Mouse (Mus musculus) forebrain, embryonic 16.5 days (tissue): ENCODE measurements around the gene Aff3. TPM values are rescaled to one million over a fixed set of nuclear protein-coding genes. Genes with fewer than 3 reads are reported as not detected.
A peak's percentile ranks its signal among the peaks of the same experiment; 100 is the strongest.

Experiments used
- ATAC-seq: fragments of 200-750 bp; cut with Nextera tagmentation; 2 replicates; pipeline ENCODE4 v1.8.0; 2017; ENCODE audit warnings: mild to moderate bottlenecking, moderate library complexity
- H3K27ac ChIP-seq: fragments of 300-500 bp; sonication (generic); 2 replicates; pipeline ENCODE4 v1.5.1; 2014; ENCODE audit warnings: low read length, control low read depth
- H3K27me3 ChIP-seq: fragments of 300-500 bp; sonication (generic); replicated peaks from 2 replicates; pipeline ENCODE4 v1.6.1; 2014; ENCODE audit warnings: low read length; ENCODE audit not compliant: control insufficient read depth, insufficient read depth
- H3K36me3 ChIP-seq: fragments of 300-500 bp; sonication (generic); 2 replicates; pipeline ENCODE4 v1.6.1; 2014; ENCODE audit not compliant: control insufficient read depth, insufficient read depth
- H3K4me1 ChIP-seq: fragments of 300-500 bp; sonication (generic); replicated peaks from 2 replicates; pipeline ENCODE4 v1.6.1; 2014; ENCODE audit warnings: low read length; ENCODE audit not compliant: control insufficient read depth, insufficient read depth
- H3K4me2 ChIP-seq: fragments of 300-500 bp; sonication (generic); 2 replicates; pipeline ENCODE4 v1.6.1; 2014; ENCODE audit warnings: mild to moderate bottlenecking, low read length, control low read depth
- H3K4me3 ChIP-seq: fragments of 300-500 bp; sonication (generic); replicated peaks from 2 replicates; pipeline ENCODE4 v1.5.1; 2014; ENCODE audit warnings: mild to moderate bottlenecking, low read length, control low read depth
- H3K9ac ChIP-seq: fragments of 300-500 bp; sonication (generic); replicated peaks from 2 replicates; pipeline ENCODE4 v1.6.1; 2014; ENCODE audit warnings: low read depth, low read length, control low read depth
- H3K9me3 ChIP-seq: fragments of 300-500 bp; sonication (generic); 2 replicates; pipeline ENCODE4 v1.6.1; 2016; ENCODE audit warnings: low read length; ENCODE audit not compliant: control insufficient read depth
- WGBS: fragments of 180-500 bp; shearing (Covaris S2); extraction: QIAGEN DNeasy Blood & Tissue Kit; methylation state at CpG from one replicate; pipeline ENCODE4 v1.1.7; 2014; 5-methylcytosine and 5-hydroxymethylcytosine counted together
- polyA plus RNA-seq: library from polyadenylated mRNA; unstranded; fragments of >200 nt; fragmentation: Nextera tagmentation; extraction: Ambion mirVana; gene quantifications from 2 replicates; pipeline ENCODE4 v1.2.1, GENCODE M21; 2015

The Aff3 gene
- polyA plus RNA-seq, 1 experiment from 2014 or later: 16.9 TPM

- no peak for ATAC-seq
- WGBS: 17% methylated on average over 3 of the region's 3 CpGs
- H3K27me3 ChIP-seq: no peaks in the 10 kb centered on the region
Observed at GRCm38 (mm10) chr1:38298291-38298690, 366.5 kb downstream of the Aff3 start.

DNA sequence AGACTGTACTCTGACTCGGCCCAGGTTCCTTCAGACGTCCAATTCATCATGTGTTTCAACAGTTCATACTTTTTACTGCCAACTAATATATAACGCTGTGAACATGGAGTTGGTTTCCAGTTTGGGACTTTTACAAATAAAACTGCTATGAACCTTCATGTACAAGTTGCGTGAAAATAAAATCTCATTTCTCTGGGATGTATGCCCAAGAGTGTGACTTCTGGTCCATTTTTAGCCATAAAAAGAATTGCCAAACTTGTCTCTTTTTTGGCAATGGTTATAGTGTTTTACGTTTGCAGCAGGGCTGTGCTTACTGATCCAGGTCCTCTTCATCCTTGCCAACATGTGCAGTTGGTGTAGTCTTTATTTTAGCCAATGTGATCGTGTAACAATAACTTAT is 369.8 kb downstream of the Aff3 start:
- Histone ChIP-seq H3K9me3 (no peaks in the 10 kb centered on the region), H3K4me3 (no peak overlapping the region), H3K27ac (no peak overlapping the region), H3K27me3 (no peaks in the 10 kb centered on the region), H3K4me2 (no peak overlapping the region), H3K9ac (no peak overlapping the region), H3K4me1 (peaks cover 5% of the 10 kb centered on the region), H3K36me3 (no peaks in the 10 kb centered on the region)
- no peak for ATAC-seq
- WGBS: 70% methylated on average over 6 of the region's 6 CpGs

More at GRCm38 (mm10) chr1:38298291-38298690, 366.5 kb downstream of the Aff3 start:
- Histone ChIP-seq H3K27ac (no peak overlapping the region), H3K4me1 (peaks cover 5% of the 10 kb centered on the region), H3K4me3 (no peak overlapping the region), H3K4me2 (no peak overlapping the region), H3K9ac (no peak overlapping the region), H3K9me3 (no peaks in the 10 kb centered on the region), H3K36me3 (no peaks in the 10 kb centered on the region)

DNA sequence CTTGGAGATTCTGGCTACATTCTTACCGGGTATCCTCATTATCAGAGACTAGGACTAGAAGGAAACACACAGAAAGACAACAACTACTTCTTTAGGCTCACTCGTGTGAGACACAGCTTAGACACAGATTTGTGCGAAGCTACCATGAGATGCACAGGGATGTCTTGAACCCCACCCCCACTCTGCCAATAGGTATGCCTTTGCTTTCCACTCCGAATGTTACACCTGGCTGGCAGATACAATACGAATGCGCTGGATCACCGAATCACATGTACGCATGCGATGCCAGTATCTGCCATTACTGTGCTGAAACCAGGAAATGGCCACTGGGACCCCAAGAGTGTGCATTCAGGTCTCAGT is 370.4 kb downstream of the Aff3 start:
- ATAC-seq: no peak
- Histone ChIP-seq H3K4me2 (no peak overlapping the region), H3K27me3 (no peaks in the 10 kb centered on the region), H3K9me3 (no peaks in the 10 kb centered on the region), H3K36me3 (no peaks in the 10 kb centered on the region), H3K4me1 (peaks cover 5% of the 10 kb centered on the region), H3K9ac (no peak overlapping the region), H3K4me3 (no peak overlapping the region), H3K27ac (no peak overlapping the region)
- 94% methylated on average over 9 of the region's 9 CpGs for WGBS

- H3K36me3 ChIP-seq: no peaks in the 10 kb centered on the region
- ATAC-seq: no peak
- no peaks in the 10 kb centered on the region for H3K27me3 ChIP-seq
- H3K4me2 ChIP-seq: no peak overlapping the region
- 89% methylated on average over 12 of the region's 12 CpGs for WGBS
- no peaks in the 10 kb centered on the region for H3K9me3 ChIP-seq
- H3K27ac ChIP-seq: no peak overlapping the region
- no peak overlapping the region for H3K9ac ChIP-seq
- no peak overlapping the region for H3K4me3 ChIP-seq
- H3K4me1 ChIP-seq: peaks cover 5% of the 10 kb centered on the region
Observed at GRCm38 (mm10) chr1:38293671-38294335, 371.0 kb downstream of the Aff3 start.

- WGBS: 53% methylated on average over 4 of the region's 4 CpGs
- peaks cover 5% of the 10 kb centered on the region for H3K4me1 ChIP-seq
Observed at GRCm38 (mm10) chr1:38292851-38293250, 371.9 kb downstream of the Aff3 start.

DNA sequence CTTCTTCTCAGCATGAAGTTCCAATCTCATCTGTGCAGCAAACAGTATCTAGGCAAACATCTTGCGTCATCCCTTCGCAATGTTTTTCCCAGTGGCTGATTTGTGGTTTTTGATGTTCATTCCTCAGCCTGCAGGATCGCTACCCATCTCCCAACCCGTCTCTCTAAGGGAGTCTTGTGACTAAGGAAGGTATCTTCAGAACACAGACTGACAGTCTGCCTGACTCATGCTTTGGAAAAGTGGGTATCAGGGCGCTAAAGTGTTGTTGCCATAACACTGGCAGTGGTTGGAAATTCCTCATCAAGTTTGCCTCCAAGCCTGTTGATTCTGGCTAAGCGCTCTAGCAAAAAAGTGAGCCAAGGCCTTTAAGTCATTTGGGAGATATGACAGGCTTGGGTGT is 372.8 kb downstream of the Aff3 start:
- no peaks in the 10 kb centered on the region for H3K27me3 ChIP-seq
- peaks cover 5% of the 10 kb centered on the region for H3K4me1 ChIP-seq
- no peak for ATAC-seq
- no peaks in the 10 kb centered on the region for H3K9me3 ChIP-seq
- H3K4me3 ChIP-seq: no peak overlapping the region
- 87% methylated on average over 6 of the region's 6 CpGs for WGBS
- H3K36me3 ChIP-seq: no peaks in the 10 kb centered on the region
- no peak overlapping the region for H3K9ac ChIP-seq
- H3K4me2 ChIP-seq: no peak overlapping the region
- H3K27ac ChIP-seq: no peak overlapping the region

More at GRCm38 (mm10) chr1:38292851-38293250, 371.9 kb downstream of the Aff3 start:
- no peak overlapping the region for H3K4me2 ChIP-seq
- no peak overlapping the region for H3K9ac ChIP-seq
- ATAC-seq: peak; percentile 68
- no peaks in the 10 kb centered on the region for H3K36me3 ChIP-seq
- no peak overlapping the region for H3K4me3 ChIP-seq
- H3K27me3 ChIP-seq: no peaks in the 10 kb centered on the region
- H3K9me3 ChIP-seq: no peaks in the 10 kb centered on the region
- H3K27ac ChIP-seq: no peak overlapping the region

GRCm38 (mm10) chr1:38291497-38291896 is 373.3 kb downstream of the Aff3 start:
- 69% methylated on average over 4 of the region's 4 CpGs for WGBS
- Histone ChIP-seq H3K4me2 (no peak overlapping the region), H3K9me3 (no peaks in the 10 kb centered on the region), H3K27ac (no peak overlapping the region), H3K4me3 (no peak overlapping the region), H3K27me3 (no peaks in the 10 kb centered on the region), H3K36me3 (no peaks in the 10 kb centered on the region), H3K9ac (no peak overlapping the region), H3K4me1 (peaks cover 5% of the 10 kb centered on the region)
- no peak for ATAC-seq

DNA sequence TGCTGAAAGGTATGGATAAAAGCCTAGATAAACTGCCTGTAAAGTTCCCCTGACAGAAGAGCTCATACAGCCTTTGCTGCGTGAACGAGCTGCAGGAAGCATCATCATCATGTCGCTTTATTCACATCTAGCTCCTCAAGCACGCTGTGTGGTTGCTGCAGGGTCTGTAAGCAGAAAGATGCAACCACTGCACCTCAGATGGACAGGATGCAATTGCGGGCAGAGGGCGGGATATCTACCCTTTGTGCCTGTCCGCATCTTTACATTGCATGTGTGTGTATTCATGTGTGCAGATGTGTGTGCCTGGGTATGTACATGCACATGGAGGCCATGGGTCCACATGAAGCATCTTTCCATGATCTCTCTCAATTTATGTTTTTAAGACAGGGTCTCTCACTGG is 373.9 kb downstream of the Aff3 start:
- peaks cover 5% of the 10 kb centered on the region for H3K4me1 ChIP-seq
- ATAC-seq: no peak
- no peak overlapping the region for H3K4me2 ChIP-seq
- H3K27me3 ChIP-seq: no peaks in the 10 kb centered on the region
- H3K27ac ChIP-seq: no peak overlapping the region
- H3K36me3 ChIP-seq: no peaks in the 10 kb centered on the region
- no peak overlapping the region for H3K4me3 ChIP-seq
- H3K9me3 ChIP-seq: no peaks in the 10 kb centered on the region
- no peak overlapping the region for H3K9ac ChIP-seq
- 86% methylated on average over 7 of the region's 7 CpGs for WGBS

GRCm38 (mm10) chr1:38289891-38290290 is 374.9 kb downstream of the Aff3 start:
- Histone ChIP-seq H3K4me2 (no peak overlapping the region), H3K4me1 (no peaks in the 10 kb centered on the region; the same call in none of the 2 replicates), H3K27ac (no peak overlapping the region), H3K4me3 (no peak overlapping the region), H3K27me3 (no peaks in the 10 kb centered on the region), H3K9me3 (no peaks in the 10 kb centered on the region), H3K9ac (no peak overlapping the region), H3K36me3 (no peaks in the 10 kb centered on the region)
- WGBS: 81% methylated on average over 5 of the region's 5 CpGs
- no peak for ATAC-seq

GRCm38 (mm10) chr1:38288716-38289115 is 376.0 kb downstream of the Aff3 start:
- Histone ChIP-seq H3K9ac (no peak overlapping the region), H3K4me3 (no peak overlapping the region), H3K27ac (no peak overlapping the region), H3K27me3 (no peaks in the 10 kb centered on the region), H3K36me3 (no peaks in the 10 kb centered on the region), H3K9me3 (no peaks in the 10 kb centered on the region), H3K4me1 (no peaks in the 10 kb centered on the region; the same call in 1 of the 2 replicates), H3K4me2 (no peak overlapping the region)
- 84% methylated on average over 1 of the region's 1 CpGs for WGBS
- ATAC-seq: no peak
